Mouse (Mus musculus): Measurements from ENCODE around the gene Mettl13.

- TF ChIP-seq CTCF (IDR thresholded peaks at IDR 0.05; ENCODE audit: control insufficient read depth, insufficient read depth, insufficient read length), result no peak
- no peak for TF ChIP-seq MAX (IDR thresholded peaks at IDR 0.05)
- TF ChIP-seq USF1 (IDR thresholded peaks at IDR 0.05; ENCODE audit: low read depth), result no peak
- no peak for TF ChIP-seq CEBPB (IDR thresholded peaks at IDR 0.05; ENCODE audit: low read depth)
These were observed 42.2 kb upstream of the Mettl13 start for GRCm38 (mm10) chr1:162590415-162590997.
